Mouse (Mus musculus): ENCODE results near the gene Prrx1.

Prrx1 gene

GRCm38 (mm10) chr1:163313101-163313773 is at the start of gene Prrx1:
Gene Prrx1 (minus strand): TSS chr1:163313710.
- DNase-seq (ENCODE audit: low read depth, low spot score), result peak; percentile 89

- DNase-seq (ENCODE audit: low read depth, low spot score), result no peak
These were observed 48.7 kb upstream of the Prrx1 start for GRCm38 (mm10) chr1:163362202-163362601.

- no peak for DNase-seq (ENCODE audit: low read depth, low spot score)
These were observed 47.9 kb upstream of the Prrx1 start for GRCm38 (mm10) chr1:163361376-163361775.

- DNase-seq (ENCODE audit: low read depth, low spot score), result no peak
These were observed 47.3 kb upstream of the Prrx1 start for GRCm38 (mm10) chr1:163360796-163361195.

- DNase-seq (ENCODE audit: low read depth, low spot score), result no peak
These were observed 46.0 kb upstream of the Prrx1 start for GRCm38 (mm10) chr1:163359521-163359920.

- DNase-seq (ENCODE audit: low read depth, low spot score), result peak; percentile 73
These were observed 44.7 kb upstream of the Prrx1 start for GRCm38 (mm10) chr1:163358165-163358564.

GRCm38 (mm10) chr1:163357733-163358132 is 44.2 kb upstream of the Prrx1 start:
- DNase-seq (ENCODE audit: low read depth, low spot score), result no peak

- DNase-seq (ENCODE audit: low read depth, low spot score), result no peak
These were observed 42.7 kb upstream of the Prrx1 start for GRCm38 (mm10) chr1:163356167-163356566.

GRCm38 (mm10) chr1:163355626-163356156 is 42.2 kb upstream of the Prrx1 start:
- no peak for DNase-seq (ENCODE audit: low read depth, low spot score)

- no peak for DNase-seq (ENCODE audit: low read depth, low spot score)
These were observed 37.5 kb upstream of the Prrx1 start for GRCm38 (mm10) chr1:163350988-163351387.

GRCm38 (mm10) chr1:163345541-163345940 is 32.0 kb upstream of the Prrx1 start:
- no peak for DNase-seq (ENCODE audit: low read depth, low spot score)

GRCm38 (mm10) chr1:163344931-163345330 is 31.4 kb upstream of the Prrx1 start:
- DNase-seq (ENCODE audit: low read depth, low spot score), result no peak

GRCm38 (mm10) chr1:163339219-163339561 is 25.7 kb upstream of the Prrx1 start:
- DNase-seq (ENCODE audit: low read depth, low spot score), result no peak

- DNase-seq (ENCODE audit: low read depth, low spot score), result no peak
These were observed 25.2 kb upstream of the Prrx1 start for GRCm38 (mm10) chr1:163338525-163339218.

GRCm38 (mm10) chr1:163337821-163338220 is 24.3 kb upstream of the Prrx1 start:
- no peak for DNase-seq (ENCODE audit: low read depth, low spot score)

- no peak for DNase-seq (ENCODE audit: low read depth, low spot score)
These were observed 13.8 kb upstream of the Prrx1 start for GRCm38 (mm10) chr1:163327279-163327678.

GRCm38 (mm10) chr1:163319669-163320571 is 6.4 kb upstream of the Prrx1 start:
- no peak for DNase-seq (ENCODE audit: low read depth, low spot score)

- no peak for DNase-seq (ENCODE audit: low read depth, low spot score)
These were observed 3.4 kb upstream of the Prrx1 start for GRCm38 (mm10) chr1:163316920-163317319.

GRCm38 (mm10) chr1:163314829-163315301 is 1.4 kb upstream of the Prrx1 start:
- peak; percentile 94 for DNase-seq (ENCODE audit: low read depth, low spot score)

GRCm38 (mm10) chr1:163313921-163314725 is 613 bp upstream of the Prrx1 start:
- peak; percentile 84 for DNase-seq (ENCODE audit: low read depth, low spot score)

All from forelimb bud, embryonic 11.5 days (tissue).